Mouse (Mus musculus): ENCODE data around the gene Pigp.
A peak's percentile ranks its signal among the peaks of the same experiment; 100 is the strongest.

Pigp gene

DNA sequence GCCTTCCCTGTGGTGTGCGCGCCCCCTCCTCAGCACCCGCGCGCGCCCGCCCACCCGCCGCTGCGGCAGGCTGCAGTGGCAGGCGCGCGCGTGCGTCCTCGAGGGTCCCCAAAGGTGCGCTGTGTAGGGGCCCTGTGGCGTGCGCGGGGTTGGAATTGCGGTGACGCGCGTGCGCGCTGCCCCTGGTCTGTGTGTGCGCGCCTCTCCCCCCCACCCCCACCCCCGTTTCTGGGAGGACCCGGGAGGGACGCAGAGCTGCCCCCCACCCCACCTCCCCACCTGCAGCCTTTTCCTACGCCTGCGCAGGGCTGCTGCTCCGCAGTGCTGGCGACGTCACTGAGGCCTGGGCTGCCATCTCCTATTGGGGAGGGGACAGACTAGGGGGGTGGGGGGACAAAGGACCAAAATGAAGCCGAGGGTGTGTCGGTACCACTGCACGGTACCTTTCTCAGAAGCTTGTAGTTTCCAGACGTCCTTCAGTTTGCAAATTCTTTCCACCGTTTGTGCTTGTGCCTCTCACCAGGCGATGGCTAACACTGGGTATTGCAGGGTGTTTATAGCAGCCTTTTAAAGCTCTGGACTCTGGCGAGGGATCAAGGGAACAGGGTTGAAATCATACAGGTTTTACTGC, at the start of gene Pigp:
Pigp (minus strand) TSS at position 542 of the 631 bp plus-strand sequence.
- DNase-seq (ENCODE audit: low read depth, low spot score) = peak; percentile 94

DNA sequence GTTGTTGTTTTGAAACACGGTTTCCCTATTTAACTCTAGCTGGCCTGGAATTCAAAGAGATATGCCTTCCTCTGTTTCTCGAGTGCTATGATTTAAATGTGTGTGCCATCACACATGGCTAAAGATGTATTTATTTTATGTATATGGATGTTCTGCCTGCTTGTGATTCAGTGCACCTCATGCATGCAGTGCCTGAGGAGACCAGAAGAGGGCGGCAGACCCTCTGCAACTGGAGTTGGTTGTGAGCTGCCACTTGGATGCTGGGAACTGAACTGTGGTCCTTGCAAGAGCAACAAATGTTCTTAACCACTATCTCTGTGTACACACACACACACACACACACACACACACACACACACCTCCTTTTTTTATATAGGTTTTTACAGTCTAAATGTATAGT, 48.9 kb upstream of the Pigp start:
- DNase-seq (ENCODE audit: low read depth, low spot score) = peak; percentile 22

DNA sequence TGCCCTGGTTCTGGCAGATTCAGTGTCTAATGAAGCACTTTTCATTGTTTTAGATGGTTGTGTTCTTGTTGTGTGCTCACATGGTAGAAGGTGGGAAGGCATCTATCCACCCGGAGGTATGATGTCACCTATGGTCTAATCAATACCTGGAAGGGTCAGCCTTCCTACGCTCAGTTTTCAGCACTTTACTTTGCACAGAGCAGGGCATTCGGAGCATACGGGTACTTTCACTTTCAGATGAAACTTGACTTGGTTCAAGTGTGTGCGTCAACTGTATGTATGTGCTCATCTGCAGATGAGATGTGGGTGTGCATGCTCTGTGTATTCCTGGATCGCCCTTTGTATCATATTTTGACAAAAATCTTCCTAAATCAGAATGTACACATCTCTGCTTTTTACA, 42.5 kb upstream of the Pigp start:
- no peak for DNase-seq (ENCODE audit: low read depth, low spot score)

DNA sequence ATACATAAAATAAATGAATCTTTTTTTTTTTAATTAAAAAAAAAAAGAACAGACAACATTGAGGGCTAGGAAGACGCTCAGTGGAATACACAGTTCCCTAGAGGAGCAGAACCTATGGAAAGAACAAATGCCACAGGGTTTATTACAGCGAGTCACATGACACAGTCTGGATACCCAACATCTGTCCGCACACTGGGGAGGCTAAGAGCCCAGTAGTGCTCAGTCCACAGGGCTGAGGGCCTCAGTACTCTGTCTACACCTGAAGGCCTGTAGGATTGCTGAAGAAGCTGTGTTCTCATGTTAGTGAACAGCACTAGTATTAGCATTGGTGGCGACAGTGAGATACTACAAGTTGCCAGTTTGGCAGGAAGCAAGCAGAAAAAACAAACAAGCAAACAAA, 41.1 kb upstream of the Pigp start:
- no peak for DNase-seq (ENCODE audit: low read depth, low spot score)

DNA sequence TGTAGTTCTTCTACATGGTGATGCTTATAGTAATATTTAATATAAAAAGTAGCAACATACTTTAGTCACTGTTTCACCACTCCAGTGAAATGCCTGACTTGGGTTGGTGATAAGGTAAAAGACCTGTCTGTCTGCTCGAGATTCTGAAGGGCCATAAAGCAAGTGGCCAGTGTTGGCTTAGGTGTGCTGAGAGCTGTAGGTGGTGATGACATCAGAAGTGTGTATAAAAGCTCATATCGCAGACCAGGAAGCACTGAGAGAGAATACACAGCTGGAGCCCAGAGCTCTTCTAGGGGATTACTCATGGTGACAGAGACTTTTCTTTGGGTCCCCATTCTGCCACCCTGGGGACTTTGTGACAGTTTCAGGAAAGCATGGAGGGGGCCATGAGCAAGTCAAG, 40.6 kb upstream of the Pigp start:
- no peak for DNase-seq (ENCODE audit: low read depth, low spot score)

DNA sequence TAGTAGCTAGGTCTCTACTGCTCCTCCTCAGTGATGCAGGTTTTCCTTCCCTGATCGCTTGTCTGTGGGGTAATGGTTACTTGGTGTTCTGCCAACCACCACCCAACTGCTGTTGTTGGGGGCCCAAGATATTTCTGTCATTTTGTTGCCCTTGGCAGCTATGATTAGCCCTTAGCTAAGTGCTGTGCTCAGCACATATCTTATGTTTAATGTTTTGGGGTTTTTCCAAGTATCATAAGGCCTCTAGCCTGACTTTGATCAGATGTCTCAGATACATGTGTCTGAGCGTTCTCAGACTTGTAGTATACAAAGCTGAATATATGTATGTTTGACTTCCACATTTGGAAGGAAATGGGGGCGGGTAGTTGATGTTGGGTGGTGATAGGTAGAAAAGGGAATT, 39.6 kb upstream of the Pigp start:
- no peak for DNase-seq (ENCODE audit: low read depth, low spot score)

DNA sequence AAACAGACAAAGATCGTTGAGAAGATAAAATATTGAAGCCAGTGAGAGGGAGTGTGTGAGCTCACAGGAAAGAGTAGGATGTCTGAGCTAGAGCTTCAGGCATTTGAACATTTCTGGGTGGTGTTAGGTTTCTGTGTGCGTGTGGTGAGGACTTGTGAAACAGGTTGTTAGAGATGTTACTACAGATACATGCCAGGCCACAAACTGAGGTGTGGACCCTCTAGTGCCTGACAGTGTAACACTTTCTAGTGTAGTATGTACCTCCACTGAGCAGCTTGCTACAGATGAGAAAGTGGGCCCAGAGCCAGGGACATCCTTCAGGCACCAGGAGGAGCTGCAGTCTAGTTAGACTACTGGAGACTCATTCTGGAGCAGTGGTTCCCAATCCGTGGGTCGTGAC, 30.5 kb upstream of the Pigp start:
- DNase-seq (ENCODE audit: low read depth, low spot score) = no peak

DNA sequence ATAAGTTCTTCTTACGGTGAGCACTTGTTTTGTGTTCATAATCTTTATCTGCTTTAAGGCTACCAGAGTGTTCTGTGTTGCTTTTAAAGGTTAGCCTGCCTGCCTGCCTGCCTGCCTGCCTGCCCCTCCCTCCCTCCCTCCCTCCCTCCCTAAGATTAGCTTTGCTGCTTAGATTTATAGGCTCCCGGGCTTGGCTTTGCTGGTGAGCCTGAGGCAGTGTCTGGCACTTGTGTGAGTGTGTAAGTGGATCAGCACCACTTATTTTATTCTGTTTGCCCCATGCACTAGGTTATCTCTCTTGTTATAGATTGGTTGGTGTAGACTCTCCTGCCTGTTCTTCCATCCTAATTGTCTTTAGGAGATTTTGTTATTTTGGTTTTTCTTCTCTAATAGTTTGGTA, 30.0 kb upstream of the Pigp start:
- DNase-seq (ENCODE audit: low read depth, low spot score) = peak; percentile 15

DNA sequence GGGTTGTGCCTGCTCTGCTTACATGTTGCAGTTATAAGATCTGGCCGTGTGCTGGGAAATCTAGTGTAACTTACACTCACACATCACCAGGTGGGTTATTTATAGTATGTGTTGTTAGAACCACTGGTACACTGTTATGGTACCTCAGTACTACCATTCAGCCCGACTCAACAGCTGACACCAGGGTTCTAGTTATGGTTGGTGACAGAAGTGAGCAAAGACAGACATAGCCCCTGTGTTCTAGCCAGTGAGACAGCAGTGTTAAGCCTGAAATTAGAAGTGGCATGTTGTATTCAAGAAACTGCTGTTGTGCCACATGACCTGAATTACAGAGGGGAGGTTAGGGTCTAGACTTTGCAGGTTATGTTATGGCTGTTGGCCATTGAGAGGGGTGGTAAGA, 27.5 kb upstream of the Pigp start:
- DNase-seq (ENCODE audit: low read depth, low spot score) = no peak

DNA sequence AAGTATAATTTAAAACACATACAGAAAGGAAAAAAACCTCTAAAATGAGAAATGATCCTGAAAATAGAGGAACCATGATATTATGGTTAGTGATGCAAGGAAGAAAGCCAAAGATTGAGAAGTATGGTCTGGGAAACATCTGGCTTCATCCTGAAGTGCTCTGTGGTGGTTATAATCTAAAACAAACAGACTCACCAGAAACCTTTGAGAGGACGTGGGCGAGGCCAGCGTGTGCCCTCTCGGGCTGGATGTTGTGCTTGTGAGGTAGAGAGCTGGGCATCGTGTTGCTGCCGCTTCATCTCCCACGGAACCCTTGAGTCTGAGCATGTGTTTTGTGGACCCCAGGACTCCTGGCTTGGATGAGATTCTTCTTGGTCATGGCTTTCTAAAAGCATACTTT, 25.0 kb upstream of the Pigp start:
- no peak for DNase-seq (ENCODE audit: low read depth, low spot score)

DNA sequence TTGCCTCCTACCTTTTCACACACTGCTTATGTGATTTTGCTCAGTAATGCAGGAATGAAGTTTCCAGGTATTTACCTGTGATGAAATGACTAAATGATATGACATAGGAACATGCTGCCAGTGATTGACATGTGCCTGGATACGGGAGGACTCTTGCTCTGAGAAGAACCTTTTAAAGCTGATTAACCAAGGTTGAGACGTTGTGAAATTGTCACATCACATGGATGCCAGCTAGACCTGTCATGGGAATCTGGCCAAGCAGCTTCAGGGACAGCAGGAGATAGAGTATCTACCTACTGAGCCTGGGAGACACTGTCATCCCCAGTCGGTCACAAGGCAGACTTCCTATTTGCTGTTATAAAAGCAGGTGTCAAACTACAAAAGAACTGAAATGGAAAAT, 23.4 kb upstream of the Pigp start:
- DNase-seq (ENCODE audit: low read depth, low spot score) = no peak

DNA sequence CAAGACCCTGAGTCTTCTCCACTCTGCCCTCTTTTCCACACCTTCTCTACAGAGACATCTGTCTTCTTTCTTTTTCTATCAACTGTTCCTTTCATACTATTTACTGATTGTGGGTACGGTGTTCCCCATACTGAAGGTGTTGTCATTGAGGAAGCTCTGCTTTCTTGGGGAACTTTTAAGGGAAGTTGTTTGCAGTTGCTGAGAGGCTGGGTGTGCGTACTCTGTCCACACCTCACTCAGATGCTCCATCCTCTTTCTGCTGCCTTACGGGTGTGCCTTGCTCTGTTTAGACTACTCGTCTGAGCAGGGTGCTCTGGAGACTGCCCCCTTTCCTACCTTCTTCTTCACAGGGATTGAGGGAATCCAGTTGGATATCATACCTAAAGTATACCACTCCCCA, 20.7 kb upstream of the Pigp start:
- DNase-seq (ENCODE audit: low read depth, low spot score) = no peak

DNA sequence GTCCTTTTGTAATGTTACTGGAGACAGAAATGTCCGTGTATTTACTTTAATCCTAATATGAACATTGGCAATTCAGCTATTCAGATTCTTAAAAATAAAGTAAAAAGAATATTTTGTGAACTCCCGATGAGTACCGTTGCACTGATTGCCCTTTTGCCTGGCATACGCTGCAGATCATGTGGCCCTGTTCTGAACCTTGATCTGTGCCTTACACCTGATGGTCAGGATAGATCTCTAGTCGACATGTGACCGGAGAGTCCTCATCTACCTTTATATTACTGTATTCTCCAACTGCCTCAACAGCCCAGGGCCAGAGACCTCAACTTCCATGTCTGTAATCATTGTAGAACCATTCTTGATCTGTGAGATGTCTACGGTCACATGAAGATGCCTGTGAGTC, 16.0 kb upstream of the Pigp start:
- DNase-seq (ENCODE audit: low read depth, low spot score) = no peak

DNA sequence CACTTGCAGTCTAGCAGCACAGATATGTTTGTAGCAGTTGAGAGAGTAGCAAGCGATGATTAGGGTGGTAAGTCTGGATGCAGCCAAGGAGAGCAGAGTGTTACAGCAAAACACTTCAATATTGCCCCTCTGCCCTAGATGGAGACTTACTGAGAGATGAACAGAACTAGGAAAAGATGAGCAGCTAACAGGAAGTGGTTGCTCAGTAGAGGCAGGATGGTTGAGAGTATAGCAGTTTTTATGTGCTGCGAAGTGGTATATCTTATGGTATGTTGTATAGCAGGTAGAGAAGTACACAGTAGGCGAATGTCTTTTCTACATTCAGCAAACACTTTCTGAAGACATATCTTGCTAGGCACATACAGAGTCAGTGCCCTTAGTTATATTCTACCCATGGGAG, 11.6 kb upstream of the Pigp start:
- no peak for DNase-seq (ENCODE audit: low read depth, low spot score)

DNA sequence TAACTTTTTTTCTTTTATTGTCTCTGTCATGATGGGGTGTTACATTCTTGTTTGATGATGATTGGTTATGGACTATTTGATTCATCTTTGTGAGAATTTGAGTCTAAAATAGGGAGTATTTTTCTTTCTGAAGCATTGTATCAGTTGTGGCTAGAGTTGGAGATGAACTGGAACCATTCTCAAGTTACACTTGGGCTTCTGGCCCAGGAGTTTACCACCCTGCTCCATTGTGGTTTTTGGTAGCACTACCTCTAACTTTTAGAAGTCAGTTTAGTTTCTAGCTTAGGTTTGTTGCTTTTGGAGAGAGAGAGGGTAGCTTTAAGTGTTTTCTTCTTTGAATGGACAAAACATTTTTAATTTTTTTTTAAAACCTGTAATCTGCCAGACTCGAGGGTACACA, 7.7 kb upstream of the Pigp start:
- no peak for DNase-seq (ENCODE audit: low read depth, low spot score)

DNA sequence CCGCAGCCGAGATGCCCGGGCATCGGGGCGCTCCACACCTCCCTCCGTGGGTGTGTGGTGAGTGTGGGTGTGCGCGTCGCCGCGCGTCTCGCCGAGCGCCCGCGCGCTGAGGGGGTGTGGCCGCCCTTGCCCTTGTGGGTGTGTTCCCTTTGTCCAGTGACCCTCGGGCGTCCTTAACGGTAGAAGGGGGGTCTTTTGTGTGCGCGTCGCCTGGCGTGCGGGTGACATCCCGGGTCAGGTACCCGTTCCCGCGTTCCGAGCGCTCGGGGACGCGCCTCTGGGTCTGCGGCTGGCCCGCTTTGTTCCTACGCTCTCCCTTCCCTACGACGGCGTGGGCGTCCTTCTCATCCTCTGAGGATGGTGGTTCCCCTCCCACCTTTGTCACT, 734 bp downstream of the Pigp start:
- peak; percentile 80 for DNase-seq (ENCODE audit: low read depth, low spot score)

DNA sequence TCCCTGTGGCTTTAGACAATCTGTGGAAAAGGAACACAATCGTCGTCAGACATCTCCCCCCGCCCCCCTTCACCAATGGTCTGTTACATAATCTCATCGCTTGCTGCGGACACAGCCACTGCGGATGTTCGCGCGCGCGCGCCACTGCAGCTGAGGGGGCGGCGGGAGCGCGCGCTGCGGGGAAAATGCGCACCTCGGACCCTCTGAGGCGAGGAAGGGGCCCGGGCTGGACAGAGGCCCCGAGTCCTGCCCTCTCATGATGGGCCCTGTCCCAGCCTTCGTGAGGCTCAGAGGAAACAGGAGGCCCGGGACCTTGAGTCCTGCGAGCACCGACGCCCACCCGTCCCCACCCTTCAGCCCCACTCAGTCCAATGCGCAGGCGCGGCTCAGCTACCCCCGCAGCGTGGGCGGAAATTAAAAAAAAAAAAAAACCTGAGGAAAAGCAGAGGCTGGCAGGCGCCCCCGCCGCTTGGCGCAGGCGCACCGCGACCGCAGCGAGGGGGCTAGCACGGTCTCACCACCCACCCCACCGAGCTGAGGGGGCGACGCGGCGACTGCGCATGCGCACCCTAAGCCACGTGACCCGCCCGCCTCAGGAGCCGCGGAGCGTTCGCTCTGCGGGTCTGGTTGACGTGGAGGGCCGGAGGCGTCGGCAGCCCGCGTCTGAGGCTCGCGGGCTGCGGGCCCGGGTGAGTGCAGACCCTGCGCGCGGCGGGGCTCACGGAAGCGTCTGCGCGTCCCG, 1.3 kb downstream of the Pigp start, which contains the start of gene Ttc3:
Ttc3 (plus strand) TSS at position 446 of the 742 bp plus-strand sequence.
- peak; percentile 98 for DNase-seq (ENCODE audit: low read depth, low spot score)

DNA sequence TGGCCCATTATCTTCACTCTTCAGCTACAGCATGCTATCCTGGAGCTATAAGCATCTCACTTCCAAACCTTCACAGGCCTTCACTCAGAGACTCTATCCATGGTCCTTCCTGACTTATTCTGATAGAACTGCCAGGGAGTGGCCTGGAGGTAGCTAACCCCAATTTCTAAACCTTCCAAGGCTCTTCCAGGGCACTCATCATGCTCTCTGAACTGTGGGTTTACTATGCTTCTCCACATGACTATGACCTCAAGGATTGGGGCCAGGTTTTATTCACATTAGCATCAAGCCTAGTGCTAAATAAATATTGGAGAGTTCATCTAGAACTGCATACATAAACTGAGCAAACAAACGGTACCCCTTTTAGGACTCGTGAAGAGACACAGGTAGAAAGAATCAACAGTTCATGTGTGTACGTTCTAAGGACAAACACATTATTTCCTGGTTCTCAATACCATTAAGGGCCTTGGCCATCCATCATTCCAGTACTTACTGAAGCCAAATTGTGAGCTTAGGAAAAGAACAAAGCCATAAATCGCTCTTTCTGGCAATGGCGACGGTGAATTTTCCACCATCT, 2.0 kb downstream of the Pigp start:
- no peak for DNase-seq (ENCODE audit: low read depth, low spot score)

DNA sequence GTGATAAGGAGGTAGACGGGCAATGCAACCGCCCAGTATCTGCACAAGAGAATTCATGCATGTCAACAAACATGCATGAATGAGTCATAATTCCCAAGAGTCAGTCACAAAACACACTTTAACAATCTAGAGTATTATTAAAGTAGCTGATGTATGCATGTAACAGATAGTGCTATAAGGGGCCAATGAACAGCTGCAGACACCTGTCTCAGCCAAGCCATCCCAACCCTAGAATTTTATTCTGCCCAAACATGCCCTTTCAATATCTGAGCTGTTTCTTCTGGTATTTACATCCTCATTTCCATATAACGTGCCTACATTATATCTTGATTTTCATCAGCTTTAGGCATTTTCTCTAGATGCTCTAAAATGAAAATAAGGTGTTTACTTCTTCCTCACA, 6.2 kb downstream of the Pigp start:
- no peak for DNase-seq (ENCODE audit: low read depth, low spot score)

DNA sequence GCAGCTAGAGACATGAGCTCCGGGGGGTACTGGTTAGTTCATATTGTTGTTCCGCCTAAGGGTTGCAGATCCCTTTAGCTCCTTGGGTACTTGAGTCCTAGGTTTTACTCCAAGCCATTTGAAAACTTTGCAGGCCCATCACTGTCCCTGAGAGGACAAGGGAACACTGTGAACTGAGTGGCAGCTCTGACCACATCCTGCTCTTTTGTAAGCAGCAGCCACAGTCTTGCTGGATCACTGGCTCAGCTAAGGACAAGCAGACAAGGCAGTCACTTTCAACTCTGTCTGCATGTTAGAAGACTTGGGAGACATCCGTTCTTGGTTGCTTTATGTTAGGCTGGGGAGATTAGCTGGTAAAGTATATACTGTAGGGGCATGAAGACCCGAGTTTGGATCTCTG, 7.8 kb downstream of the Pigp start:
- DNase-seq (ENCODE audit: low read depth, low spot score) = no peak

DNA sequence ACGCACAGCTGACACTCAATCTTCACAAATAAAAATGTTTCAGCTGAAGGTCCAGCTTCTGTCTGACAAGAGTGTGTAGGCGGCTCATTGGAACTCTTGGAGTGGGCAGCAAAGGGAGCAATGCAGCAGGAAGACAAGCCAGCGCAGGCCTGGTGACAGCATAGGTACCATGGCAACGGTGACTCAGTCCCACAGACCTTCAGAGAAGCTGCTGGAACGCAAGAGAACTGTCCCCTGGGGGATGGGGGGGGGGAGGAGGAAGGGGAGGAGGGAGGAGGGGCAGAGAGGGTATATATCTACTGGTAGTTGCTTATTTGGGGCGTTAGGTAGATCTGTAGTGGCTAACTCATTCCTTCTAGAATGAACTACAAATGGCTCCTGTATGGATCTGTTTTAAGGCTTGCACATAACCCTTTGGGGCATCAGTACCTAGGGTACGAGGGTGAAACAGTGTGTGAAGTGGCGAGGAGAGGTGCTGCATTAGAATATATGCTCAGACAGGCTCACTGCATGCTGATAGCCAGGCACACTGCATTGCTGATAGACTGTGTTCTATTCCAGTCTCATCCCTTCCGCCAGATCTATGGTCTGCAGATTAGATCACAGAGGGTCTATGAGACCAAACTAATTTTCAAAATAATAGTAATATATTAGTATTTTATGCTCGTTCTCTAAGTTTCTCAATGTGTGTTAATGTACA, 9.3 kb downstream of the Pigp start:
- peak; percentile 47 for DNase-seq (ENCODE audit: low read depth, low spot score)

DNA sequence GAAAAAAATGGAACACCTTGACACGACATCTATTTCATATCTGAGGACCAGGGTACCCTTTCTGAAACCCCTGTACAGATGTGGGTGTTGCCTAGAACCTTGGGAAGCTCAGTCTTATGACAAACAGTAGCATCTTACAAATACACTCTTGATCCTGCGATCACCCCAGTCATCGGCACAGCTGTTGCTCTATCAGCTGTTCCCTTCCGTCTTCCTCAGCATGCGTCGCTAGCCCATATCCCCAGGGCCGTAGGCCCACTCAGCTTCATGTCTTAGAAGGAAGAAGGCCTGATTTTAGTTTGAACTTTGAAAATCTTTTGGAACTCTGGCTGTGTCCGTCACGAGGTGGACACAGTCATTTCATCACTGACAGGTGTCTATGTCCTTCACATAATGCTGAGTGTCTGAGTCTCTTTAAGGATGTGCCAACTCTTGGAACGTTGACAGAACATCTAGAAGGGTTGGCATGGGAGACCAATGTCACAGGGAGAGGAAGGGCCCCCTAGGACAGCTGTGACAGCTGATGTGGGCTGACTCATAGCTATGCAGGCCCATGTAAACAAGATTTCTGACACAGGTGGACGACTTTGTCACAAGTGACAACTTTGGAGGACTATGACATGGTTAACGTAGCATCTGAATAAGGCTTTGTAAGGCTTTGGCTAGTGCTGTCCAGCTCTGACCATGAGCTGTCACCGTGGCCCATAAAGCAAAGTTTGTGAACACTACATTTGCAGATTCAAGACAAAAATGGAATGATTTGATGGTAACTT, 10.9 kb downstream of the Pigp start:
- no peak for DNase-seq (ENCODE audit: low read depth, low spot score)

Data from mesoderm, embryonic 11.5 days (tissue).